Mouse (Mus musculus): Measurements from ENCODE around the gene Ube2z. TPM values are rescaled to one million over a fixed set of nuclear protein-coding genes. Genes with fewer than 3 reads are reported as not detected.
A peak's percentile ranks its signal among the peaks of the same experiment; 100 is the strongest.

Ube2z gene
- polyA plus RNA-seq, 1 experiment from 2014 or later, result 14.4 TPM

- H3K4me1 ChIP-seq (replicated peaks), result peaks cover 9% of the 10 kb centered on the region; the same call in 1 of the 2 replicates
- no peaks in the 10 kb centered on the region for H3K9me3 ChIP-seq (replicated peaks)
- WGBS (ENCODE audit: insufficient replicate concordance), result 90% methylated on average over 3 of the region's 3 CpGs
- H3K27me3 ChIP-seq, result no peaks in the 10 kb centered on the region
- H3K36me3 ChIP-seq (replicated peaks), result peaks cover 97% of the 10 kb centered on the region
- no peak overlapping the region for H3K4me3 ChIP-seq (replicated peaks)
- ATAC-seq (ENCODE audit: insufficient read depth), result no peak
- H3K4me2 ChIP-seq, result no peak overlapping the region
- H3K27ac ChIP-seq (replicated peaks), result no peak overlapping the region
- no peak overlapping the region for H3K9ac ChIP-seq
Measured at GRCm38 (mm10) chr11:96050854-96051253, 14.3 kb downstream of the Ube2z start.

GRCm38 (mm10) chr11:96049939-96050338 lies 15.2 kb downstream of the Ube2z start:
- peaks cover 97% of the 10 kb centered on the region for H3K36me3 ChIP-seq (replicated peaks)
- WGBS (ENCODE audit: insufficient replicate concordance), result 63% methylated on average over 4 of the region's 4 CpGs
- no peak for ATAC-seq (ENCODE audit: insufficient read depth)

GRCm38 (mm10) chr11:96047469-96048373 lies 17.5 kb downstream of the Ube2z start:
- ATAC-seq (ENCODE audit: insufficient read depth), result no peak
- 76% methylated on average over 4 of the region's 4 CpGs for WGBS (ENCODE audit: insufficient replicate concordance)

More at GRCm38 (mm10) chr11:96049939-96050338, 15.2 kb downstream of the Ube2z start:
- Histone ChIP-seq H3K4me3 (replicated peaks) (no peak overlapping the region), H3K9me3 (replicated peaks) (no peaks in the 10 kb centered on the region), H3K9ac (no peak overlapping the region), H3K27me3 (no peaks in the 10 kb centered on the region), H3K4me2 (no peak overlapping the region), H3K27ac (replicated peaks) (no peak overlapping the region), H3K4me1 (replicated peaks) (peaks cover 9% of the 10 kb centered on the region; the same call in 1 of the 2 replicates)

GRCm38 (mm10) chr11:96046793-96047192 lies 18.4 kb downstream of the Ube2z start:
- Histone ChIP-seq H3K9me3 (replicated peaks) (no peaks in the 10 kb centered on the region), H3K36me3 (replicated peaks) (peaks cover 92% of the 10 kb centered on the region), H3K27me3 (no peaks in the 10 kb centered on the region), H3K9ac (no peak overlapping the region), H3K4me3 (replicated peaks) (no peak overlapping the region), H3K4me1 (replicated peaks) (peaks cover 9% of the 10 kb centered on the region; the same call in 1 of the 2 replicates), H3K4me2 (no peak overlapping the region), H3K27ac (replicated peaks) (peak overlapping the region; percentile 33)
- WGBS (ENCODE audit: insufficient replicate concordance), result 60% methylated on average over 2 of the region's 2 CpGs
- ATAC-seq (ENCODE audit: insufficient read depth), result no peak

More at GRCm38 (mm10) chr11:96047469-96048373, 17.5 kb downstream of the Ube2z start:
- H3K9ac ChIP-seq, result no peak overlapping the region
- H3K36me3 ChIP-seq (replicated peaks), result peaks cover 94% of the 10 kb centered on the region
- H3K4me3 ChIP-seq (replicated peaks), result no peak overlapping the region
- no peak overlapping the region for H3K27ac ChIP-seq (replicated peaks)
- no peak overlapping the region for H3K4me2 ChIP-seq
- peaks cover 9% of the 10 kb centered on the region; the same call in 1 of the 2 replicates for H3K4me1 ChIP-seq (replicated peaks)
- H3K9me3 ChIP-seq (replicated peaks), result no peaks in the 10 kb centered on the region
- no peaks in the 10 kb centered on the region for H3K27me3 ChIP-seq

GRCm38 (mm10) chr11:96046028-96046427 lies 19.2 kb downstream of the Ube2z start:
- Histone ChIP-seq H3K9ac (no peak overlapping the region), H3K27ac (replicated peaks) (no peak overlapping the region), H3K4me3 (replicated peaks) (no peak overlapping the region), H3K4me2 (no peak overlapping the region), H3K36me3 (replicated peaks) (peaks cover 89% of the 10 kb centered on the region), H3K9me3 (replicated peaks) (no peaks in the 10 kb centered on the region), H3K27me3 (no peaks in the 10 kb centered on the region), H3K4me1 (replicated peaks) (peaks cover 9% of the 10 kb centered on the region; the same call in 1 of the 2 replicates)
- no peak for ATAC-seq (ENCODE audit: insufficient read depth)
- WGBS (ENCODE audit: insufficient replicate concordance), result 74% methylated on average over 8 of the region's 8 CpGs

GRCm38 (mm10) chr11:96044803-96045567 lies 20.2 kb downstream of the Ube2z start:
- Histone ChIP-seq H3K4me1 (replicated peaks) (peaks cover 9% of the 10 kb centered on the region; the same call in 1 of the 2 replicates), H3K9ac (no peak overlapping the region), H3K9me3 (replicated peaks) (no peaks in the 10 kb centered on the region), H3K4me3 (replicated peaks) (no peak overlapping the region), H3K36me3 (replicated peaks) (peaks cover 88% of the 10 kb centered on the region), H3K27ac (replicated peaks) (no peak overlapping the region), H3K4me2 (no peak overlapping the region), H3K27me3 (no peaks in the 10 kb centered on the region)
- WGBS (ENCODE audit: insufficient replicate concordance), result 80% methylated on average over 11 of the region's 11 CpGs
- ATAC-seq (ENCODE audit: insufficient read depth), result no peak

- Histone ChIP-seq H3K27me3 (no peaks in the 10 kb centered on the region), H3K27ac (replicated peaks) (no peak overlapping the region), H3K36me3 (replicated peaks) (peaks cover 49% of the 10 kb centered on the region), H3K4me3 (replicated peaks) (no peak overlapping the region), H3K9ac (no peak overlapping the region), H3K4me2 (no peak overlapping the region), H3K9me3 (replicated peaks) (no peaks in the 10 kb centered on the region), H3K4me1 (replicated peaks) (peaks cover 42% of the 10 kb centered on the region)
- no peak; the same call in 1 of the 2 replicates for ATAC-seq (ENCODE audit: insufficient read depth)
- 24% methylated on average over 1 of the region's 1 CpGs for WGBS (ENCODE audit: insufficient replicate concordance)
Measured at GRCm38 (mm10) chr11:96038560-96038959, 26.6 kb downstream of the Ube2z start.

GRCm38 (mm10) chr11:96037499-96037898 lies 27.7 kb downstream of the Ube2z start:
- 48% methylated on average over 5 of the region's 5 CpGs for WGBS (ENCODE audit: insufficient replicate concordance)
- H3K4me1 ChIP-seq (replicated peaks), result peaks cover 42% of the 10 kb centered on the region

GRCm38 (mm10) chr11:96035133-96035532 lies 30.1 kb downstream of the Ube2z start:
- Histone ChIP-seq H3K4me2 (peak overlapping the region; percentile 86), H3K27me3 (no peaks in the 10 kb centered on the region), H3K27ac (replicated peaks) (peak overlapping the region; percentile 64), H3K9me3 (replicated peaks) (no peaks in the 10 kb centered on the region), H3K9ac (peak overlapping the region; percentile 78), H3K4me3 (replicated peaks) (peak overlapping the region; percentile 86), H3K36me3 (replicated peaks) (peaks cover 20% of the 10 kb centered on the region), H3K4me1 (replicated peaks) (peaks cover 47% of the 10 kb centered on the region)
- WGBS (ENCODE audit: insufficient replicate concordance), result 4% methylated on average over 6 of the region's 6 CpGs
- ATAC-seq (ENCODE audit: insufficient read depth), result peak; percentile 36; the same call in 1 of the 2 replicates

More at GRCm38 (mm10) chr11:96037499-96037898, 27.7 kb downstream of the Ube2z start:
- ATAC-seq (ENCODE audit: insufficient read depth), result no peak
- Histone ChIP-seq H3K4me2 (no peak overlapping the region), H3K4me3 (replicated peaks) (no peak overlapping the region), H3K27me3 (no peaks in the 10 kb centered on the region), H3K9me3 (replicated peaks) (no peaks in the 10 kb centered on the region), H3K27ac (replicated peaks) (no peak overlapping the region), H3K36me3 (replicated peaks) (peaks cover 39% of the 10 kb centered on the region), H3K9ac (no peak overlapping the region)

GRCm38 (mm10) chr11:96034596-96035052 lies 30.6 kb downstream of the Ube2z start, which contains the start of gene Snf8:
Snf8 (plus strand) TSS chr11:96034885.
- ATAC-seq (ENCODE audit: insufficient read depth), result peak; percentile 79
- Histone ChIP-seq H3K4me1 (replicated peaks) (peaks cover 47% of the 10 kb centered on the region), H3K9me3 (replicated peaks) (no peaks in the 10 kb centered on the region), H3K36me3 (replicated peaks) (peaks cover 18% of the 10 kb centered on the region), H3K27me3 (no peaks in the 10 kb centered on the region), H3K4me2 (peak within 1 kb of the TSS; percentile 86), H3K4me3 (replicated peaks) (peak within 1 kb of the TSS; percentile 86), H3K9ac (peak within 1 kb of the TSS; percentile 78), H3K27ac (replicated peaks) (peak within 1 kb of the TSS; percentile 64)
- under 1% methylated on average over 29 of the region's 29 CpGs for WGBS (ENCODE audit: insufficient replicate concordance)
